Mouse (Mus musculus): ENCODE results near the gene Kank1. TPM values are rescaled to one million over a fixed set of nuclear protein-coding genes. Genes with fewer than 3 reads are reported as not detected.

The Kank1 gene
- polyA plus RNA-seq, 1 experiment from 2014 or later: 18.4 TPM

- H3K27ac ChIP-seq: no peak overlapping the region
- H3K9ac ChIP-seq (ENCODE audit: low read depth, low read length): no peak overlapping the region
- H3K9me3 ChIP-seq (replicated peaks; ENCODE audit: low read length): no peaks in the 10 kb centered on the region
- ATAC-seq (replicated peaks; ENCODE audit: low FRiP score, low read depth): no peak
- no peak overlapping the region for H3K4me2 ChIP-seq (ENCODE audit: low read length)
- DNase-seq (ENCODE audit: low spot score): no peak
- no peak for TF ChIP-seq CTCF (IDR thresholded peaks at IDR 0.05; ENCODE audit: low read depth)
- no peaks in the 10 kb centered on the region for H3K36me3 ChIP-seq (ENCODE audit: insufficient read depth, low read length)
- 84% methylated on average over 6 of the region's 6 CpGs for WGBS
- H3K27me3 ChIP-seq (ENCODE audit: insufficient read depth, low read length): no peaks in the 10 kb centered on the region
- no peak overlapping the region for H3K4me3 ChIP-seq (replicated peaks; ENCODE audit: low read depth, low read length)
- peaks cover 13% of the 10 kb centered on the region for H3K4me1 ChIP-seq (replicated peaks; ENCODE audit: insufficient read depth, low read length)
These were observed 31.8 kb downstream of the Kank1 start for GRCm38 (mm10) chr19:25268532-25268931.

- ATAC-seq (replicated peaks; ENCODE audit: low FRiP score, low read depth): no peak
- Histone ChIP-seq H3K4me3 (replicated peaks; ENCODE audit: low read depth, low read length) (no peak overlapping the region), H3K9me3 (replicated peaks; ENCODE audit: low read length) (no peaks in the 10 kb centered on the region), H3K4me1 (replicated peaks; ENCODE audit: insufficient read depth, low read length) (peaks cover 13% of the 10 kb centered on the region), H3K27ac (no peak overlapping the region), H3K36me3 (ENCODE audit: insufficient read depth, low read length) (no peaks in the 10 kb centered on the region), H3K4me2 (ENCODE audit: low read length) (no peak overlapping the region), H3K27me3 (ENCODE audit: insufficient read depth, low read length) (no peaks in the 10 kb centered on the region), H3K9ac (ENCODE audit: low read depth, low read length) (no peak overlapping the region)
- DNase-seq (ENCODE audit: low spot score): no peak
- WGBS: 29% methylated on average over 9 of the region's 9 CpGs
- TF ChIP-seq CTCF (IDR thresholded peaks at IDR 0.05; ENCODE audit: low read depth): no peak
These were observed 34.8 kb downstream of the Kank1 start for GRCm38 (mm10) chr19:25271591-25271990.

GRCm38 (mm10) chr19:25273179-25273578, 36.4 kb downstream of the Kank1 start:
- peak; percentile 33 for DNase-seq (ENCODE audit: low spot score)
- TF ChIP-seq CTCF (IDR thresholded peaks at IDR 0.05; ENCODE audit: low read depth): no peak
- no peaks in the 10 kb centered on the region for H3K9me3 ChIP-seq (replicated peaks; ENCODE audit: low read length)
- no peak overlapping the region for H3K27ac ChIP-seq
- peaks cover 7% of the 10 kb centered on the region for H3K4me1 ChIP-seq (replicated peaks; ENCODE audit: insufficient read depth, low read length)
- no peaks in the 10 kb centered on the region for H3K36me3 ChIP-seq (ENCODE audit: insufficient read depth, low read length)
- H3K27me3 ChIP-seq (ENCODE audit: insufficient read depth, low read length): no peaks in the 10 kb centered on the region
- H3K4me2 ChIP-seq (ENCODE audit: low read length): no peak overlapping the region
- no peak for ATAC-seq (replicated peaks; ENCODE audit: low FRiP score, low read depth)
- H3K9ac ChIP-seq (ENCODE audit: low read depth, low read length): no peak overlapping the region
- H3K4me3 ChIP-seq (replicated peaks; ENCODE audit: low read depth, low read length): no peak overlapping the region

- no peaks in the 10 kb centered on the region; the same call in 1 of the 2 replicates for H3K4me1 ChIP-seq (replicated peaks; ENCODE audit: insufficient read depth, low read length)
- ATAC-seq (replicated peaks; ENCODE audit: low FRiP score, low read depth): no peak
These were observed 40.0 kb downstream of the Kank1 start for GRCm38 (mm10) chr19:25276600-25277395.

GRCm38 (mm10) chr19:25277761-25278160, 41.0 kb downstream of the Kank1 start:
- no peaks in the 10 kb centered on the region for H3K27me3 ChIP-seq (ENCODE audit: insufficient read depth, low read length)
- DNase-seq (ENCODE audit: low spot score): no peak
- no peak overlapping the region for H3K9ac ChIP-seq (ENCODE audit: low read depth, low read length)
- H3K4me2 ChIP-seq (ENCODE audit: low read length): no peak overlapping the region
- H3K9me3 ChIP-seq (replicated peaks; ENCODE audit: low read length): no peaks in the 10 kb centered on the region
- H3K36me3 ChIP-seq (ENCODE audit: insufficient read depth, low read length): no peaks in the 10 kb centered on the region
- H3K4me1 ChIP-seq (replicated peaks; ENCODE audit: insufficient read depth, low read length): no peaks in the 10 kb centered on the region
- ATAC-seq (replicated peaks; ENCODE audit: low FRiP score, low read depth): no peak
- TF ChIP-seq CTCF (IDR thresholded peaks at IDR 0.05; ENCODE audit: low read depth): no peak
- no peak overlapping the region for H3K27ac ChIP-seq
- WGBS: 28% methylated on average over 5 of the region's 5 CpGs
- no peak overlapping the region for H3K4me3 ChIP-seq (replicated peaks; ENCODE audit: low read depth, low read length)

More at GRCm38 (mm10) chr19:25276600-25277395, 40.0 kb downstream of the Kank1 start:
- DNase-seq (ENCODE audit: low spot score): peak; percentile 85
- no peak overlapping the region for H3K4me2 ChIP-seq (ENCODE audit: low read length)
- H3K36me3 ChIP-seq (ENCODE audit: insufficient read depth, low read length): no peaks in the 10 kb centered on the region
- WGBS: 65% methylated on average over 15 of the region's 15 CpGs
- no peaks in the 10 kb centered on the region for H3K27me3 ChIP-seq (ENCODE audit: insufficient read depth, low read length)
- H3K9me3 ChIP-seq (replicated peaks; ENCODE audit: low read length): no peaks in the 10 kb centered on the region
- no peak overlapping the region for H3K27ac ChIP-seq
- H3K4me3 ChIP-seq (replicated peaks; ENCODE audit: low read depth, low read length): no peak overlapping the region
- no peak overlapping the region for H3K9ac ChIP-seq (ENCODE audit: low read depth, low read length)
- TF ChIP-seq CTCF (IDR thresholded peaks at IDR 0.05; ENCODE audit: low read depth): no peak

GRCm38 (mm10) chr19:25279603-25280002, 42.8 kb downstream of the Kank1 start:
- H3K4me3 ChIP-seq (replicated peaks; ENCODE audit: low read depth, low read length): no peak overlapping the region
- H3K27me3 ChIP-seq (ENCODE audit: insufficient read depth, low read length): no peaks in the 10 kb centered on the region
- no peak overlapping the region for H3K27ac ChIP-seq
- ATAC-seq (replicated peaks; ENCODE audit: low FRiP score, low read depth) (no peak), DNase-seq (ENCODE audit: low spot score) (no peak)
- no peak for TF ChIP-seq CTCF (IDR thresholded peaks at IDR 0.05; ENCODE audit: low read depth)
- H3K4me1 ChIP-seq (replicated peaks; ENCODE audit: insufficient read depth, low read length): no peaks in the 10 kb centered on the region
- no peaks in the 10 kb centered on the region for H3K36me3 ChIP-seq (ENCODE audit: insufficient read depth, low read length)
- no peaks in the 10 kb centered on the region for H3K9me3 ChIP-seq (replicated peaks; ENCODE audit: low read length)
- no peak overlapping the region for H3K9ac ChIP-seq (ENCODE audit: low read depth, low read length)
- H3K4me2 ChIP-seq (ENCODE audit: low read length): no peak overlapping the region
- 70% methylated on average over 5 of the region's 5 CpGs for WGBS
